Mouse (Mus musculus) embryonic facial prominence, embryonic 14.5 days (tissue): ENCODE results near the gene Cnn3. TPM values are rescaled to one million over a fixed set of nuclear protein-coding genes. Genes with fewer than 3 reads are reported as not detected.

Source experiments
- ATAC-seq: fragments of 200-750 bp; cut with Nextera tagmentation; 2 replicates; pipeline ENCODE4 v1.8.0; 2017; ENCODE audit warnings: low read depth, moderate number of reproducible peaks, moderate TSS enrichment
- DNase-seq: peaks from one replicate; pipeline ENCODE4 v3.0.0-alpha.2; 2015; ENCODE audit warnings: low spot score
- H3K27ac ChIP-seq: fragments of 300-500 bp; sonication (generic); replicated peaks from 2 replicates; pipeline ENCODE4 v1.5.1; 2014; ENCODE audit warnings: low read depth, mild to moderate bottlenecking, low read length, moderate library complexity
- H3K27me3 ChIP-seq: fragments of 300-500 bp; sonication (generic); replicated peaks from 2 replicates; pipeline ENCODE4 v1.6.1; 2014; ENCODE audit warnings: low read length; ENCODE audit not compliant: control insufficient read depth, insufficient read depth
- H3K36me3 ChIP-seq: fragments of 300-500 bp; sonication (generic); 2 replicates; pipeline ENCODE4 v1.6.1; 2014; ENCODE audit warnings: low read length, mixed read lengths; ENCODE audit not compliant: control insufficient read depth, insufficient read depth
- H3K4me1 ChIP-seq: fragments of 300-500 bp; sonication (generic); 2 replicates; pipeline ENCODE4 v1.6.1; 2014; ENCODE audit warnings: antibody characterized with exemption, low read length; ENCODE audit not compliant: control insufficient read depth, insufficient read depth
- H3K4me2 ChIP-seq: fragments of 300-500 bp; sonication (generic); 2 replicates; pipeline ENCODE4 v1.6.1; 2014; ENCODE audit warnings: low read depth, mild to moderate bottlenecking, low read length, moderate library complexity, mixed read lengths
- H3K4me3 ChIP-seq: fragments of 300-500 bp; sonication (generic); 2 replicates; pipeline ENCODE4 v1.5.1; 2014; ENCODE audit warnings: low read depth, mild to moderate bottlenecking, low read length
- H3K9ac ChIP-seq: fragments of 300-500 bp; sonication (generic); 2 replicates; pipeline ENCODE4 v1.6.1; 2014; ENCODE audit warnings: low read depth, mild to moderate bottlenecking, low read length, moderate library complexity, mixed read lengths
- H3K9me3 ChIP-seq: fragments of 300-500 bp; sonication (generic); 2 replicates; pipeline ENCODE4 v1.6.1; 2016; ENCODE audit warnings: low read length; ENCODE audit not compliant: control insufficient read depth
- WGBS: fragments of 180-500 bp; shearing (Covaris S2); extraction: QIAGEN DNeasy Blood & Tissue Kit; methylation state at CpG from one replicate; pipeline ENCODE4 v1.1.7; 2014; 5-methylcytosine and 5-hydroxymethylcytosine counted together
- polyA plus RNA-seq: library from polyadenylated mRNA; unstranded; fragments of >200 nt; fragmentation: Nextera tagmentation; extraction: Ambion mirVana; gene quantifications from 2 replicates; pipeline ENCODE4 v1.2.1, GENCODE M21; 2014

Cnn3 gene
- polyA plus RNA-seq, 1 experiment from 2014 or later = 870 TPM

GRCm38 (mm10) chr3:121395588-121396295 lies 30.6 kb upstream of the Cnn3 start:
- H3K27me3 ChIP-seq = no peaks in the 10 kb centered on the region
- H3K9me3 ChIP-seq = no peaks in the 10 kb centered on the region
- H3K4me2 ChIP-seq = no peak overlapping the region
- ATAC-seq = no peak
- 74% methylated on average over 16 of the region's 16 CpGs for WGBS
- peak overlapping the region; percentile 66 for H3K27ac ChIP-seq
- H3K4me1 ChIP-seq = peaks cover 25% of the 10 kb centered on the region
- no peak overlapping the region for H3K9ac ChIP-seq
- H3K4me3 ChIP-seq = no peak overlapping the region
- no peaks in the 10 kb centered on the region for H3K36me3 ChIP-seq
- DNase-seq = no peak

DNA sequence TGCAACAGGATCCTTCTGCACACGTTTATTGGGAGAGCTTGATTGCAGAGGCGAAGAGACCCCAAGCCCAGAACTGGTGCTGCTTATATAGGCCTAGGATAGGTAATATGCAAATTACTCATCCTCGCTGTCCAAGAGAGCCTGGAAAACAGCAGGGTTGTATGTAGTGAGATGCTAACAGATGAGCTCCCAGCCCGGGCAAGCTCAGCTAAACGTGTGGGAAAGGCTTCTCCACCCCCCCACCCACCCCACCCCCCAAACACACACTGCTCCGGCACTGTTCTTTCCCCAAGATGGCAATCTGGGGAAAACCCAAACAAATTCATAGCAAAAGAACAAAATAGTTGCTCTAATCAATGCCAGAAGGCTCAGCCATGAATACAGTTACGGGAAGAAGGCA lies 29.7 kb upstream of the Cnn3 start:
- Histone ChIP-seq H3K36me3 (no peaks in the 10 kb centered on the region), H3K4me3 (no peak overlapping the region), H3K4me2 (peak overlapping the region; percentile 1; the same call in 1 of the 2 replicates), H3K9me3 (no peaks in the 10 kb centered on the region), H3K9ac (no peak overlapping the region), H3K27me3 (no peaks in the 10 kb centered on the region), H3K27ac (peak overlapping the region; percentile 66), H3K4me1 (peaks cover 18% of the 10 kb centered on the region)
- ATAC-seq (peak; percentile 61), DNase-seq (no peak)
- 42% methylated on average over 7 of the region's 7 CpGs for WGBS

DNA sequence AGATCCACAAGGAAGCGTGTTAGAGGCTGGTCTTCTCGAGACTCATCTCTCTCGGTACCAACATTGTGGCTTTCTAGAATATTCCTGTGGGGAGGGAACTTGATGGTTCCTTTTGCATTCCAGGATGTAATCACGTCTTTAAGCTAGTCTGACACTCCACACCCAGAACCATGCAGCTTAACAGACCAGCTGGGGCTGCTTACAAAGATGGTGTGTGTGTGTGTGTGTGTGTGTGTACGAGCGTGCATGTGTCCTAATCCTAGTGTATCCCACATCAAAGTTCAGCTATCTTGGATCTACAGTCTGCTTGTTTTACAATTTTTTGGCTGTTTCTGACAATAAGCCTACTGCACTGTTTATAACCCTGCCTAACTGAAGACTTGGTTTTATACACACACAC lies 29.3 kb upstream of the Cnn3 start:
- WGBS = 37% methylated on average over 6 of the region's 6 CpGs

DNA sequence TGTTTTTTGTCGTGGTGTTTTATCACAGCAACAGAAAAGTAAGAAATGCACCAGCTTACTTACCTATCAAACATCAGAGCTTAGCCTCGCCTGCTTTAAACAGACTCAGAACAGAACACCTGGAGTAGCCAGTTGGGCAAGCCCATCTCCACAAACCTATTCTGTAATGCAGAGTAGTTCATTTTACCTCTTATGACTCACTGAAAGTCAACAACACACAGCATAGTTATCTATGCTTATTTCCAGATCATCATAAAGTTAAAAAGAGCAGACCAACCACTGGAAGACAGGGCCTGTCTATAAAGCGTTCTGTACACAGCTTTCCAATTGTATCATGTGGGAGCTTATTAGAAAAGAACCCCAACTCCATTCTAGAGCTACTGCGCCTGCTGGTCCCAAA lies 24.9 kb upstream of the Cnn3 start:
- H3K4me3 ChIP-seq = no peak overlapping the region
- H3K27me3 ChIP-seq = no peaks in the 10 kb centered on the region
- DNase-seq (no peak), ATAC-seq (no peak)
- H3K9ac ChIP-seq = no peak overlapping the region
- 64% methylated on average over 4 of the region's 4 CpGs for WGBS
- no peak overlapping the region for H3K4me2 ChIP-seq
- no peaks in the 10 kb centered on the region for H3K9me3 ChIP-seq
- H3K4me1 ChIP-seq = peaks cover 12% of the 10 kb centered on the region; the same call in 1 of the 2 replicates
- H3K36me3 ChIP-seq = no peaks in the 10 kb centered on the region
- H3K27ac ChIP-seq = no peak overlapping the region

More for the DNA sequence above, 29.3 kb upstream of the Cnn3 start:
- Histone ChIP-seq H3K36me3 (no peaks in the 10 kb centered on the region), H3K9me3 (no peaks in the 10 kb centered on the region), H3K27me3 (no peaks in the 10 kb centered on the region), H3K4me2 (peak overlapping the region; percentile 1; the same call in 1 of the 2 replicates), H3K4me3 (no peak overlapping the region), H3K4me1 (peaks cover 17% of the 10 kb centered on the region), H3K27ac (peak overlapping the region; percentile 66), H3K9ac (no peak overlapping the region)
- peak; percentile 84 for ATAC-seq
- peak; percentile 76 for DNase-seq

GRCm38 (mm10) chr3:121402096-121402495 lies 24.2 kb upstream of the Cnn3 start:
- Histone ChIP-seq H3K27me3 (no peaks in the 10 kb centered on the region), H3K4me1 (peaks cover 4% of the 10 kb centered on the region; the same call in 1 of the 2 replicates), H3K36me3 (no peaks in the 10 kb centered on the region), H3K9me3 (no peaks in the 10 kb centered on the region), H3K9ac (no peak overlapping the region), H3K4me3 (no peak overlapping the region), H3K27ac (no peak overlapping the region), H3K4me2 (no peak overlapping the region)
- ATAC-seq = no peak
- WGBS = 76% methylated on average over 6 of the region's 6 CpGs
- DNase-seq = no peak

DNA sequence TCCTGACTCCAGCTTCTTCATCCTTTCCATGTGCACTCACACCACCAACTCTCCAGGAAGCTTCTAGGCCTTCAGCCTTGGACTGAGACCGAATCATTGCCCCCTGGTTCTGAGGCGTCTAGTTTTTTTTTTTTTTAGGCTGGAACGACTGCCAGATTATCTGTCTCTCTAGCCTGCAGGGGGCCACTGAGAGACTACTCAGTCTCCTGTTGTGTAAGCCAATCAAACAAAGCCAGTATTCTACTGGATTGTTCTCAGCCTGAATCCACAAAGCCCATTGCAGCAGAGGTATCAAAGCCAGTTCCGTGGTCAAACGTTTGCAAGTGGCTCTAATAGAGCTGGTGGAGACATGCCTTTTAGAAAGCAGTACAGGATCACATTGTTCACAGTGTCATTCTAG lies 22.8 kb upstream of the Cnn3 start:
- ATAC-seq = no peak

DNA sequence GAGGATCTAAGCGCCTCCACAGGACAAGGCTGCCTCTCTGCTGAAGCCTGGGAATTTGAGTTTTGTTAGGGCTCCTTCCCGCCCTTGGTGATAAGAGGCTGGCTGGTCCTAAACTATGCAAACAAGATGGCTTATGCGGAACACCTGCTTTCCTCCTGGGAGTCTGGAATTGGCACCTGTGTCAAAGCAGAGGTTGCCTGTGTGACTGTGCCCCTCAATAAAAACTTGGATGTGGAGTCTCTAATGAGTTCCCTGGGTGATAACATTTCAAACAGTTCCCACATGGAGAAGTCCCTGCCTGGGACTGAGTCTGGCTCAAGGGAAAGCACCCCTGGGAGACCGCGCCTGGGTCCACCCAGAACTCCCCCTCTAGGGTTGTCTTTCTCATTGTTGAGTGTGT lies 21.2 kb upstream of the Cnn3 start:
- Histone ChIP-seq H3K9me3 (no peaks in the 10 kb centered on the region), H3K4me1 (peaks cover 9% of the 10 kb centered on the region; the same call in 1 of the 2 replicates), H3K36me3 (no peaks in the 10 kb centered on the region), H3K9ac (no peak overlapping the region), H3K4me3 (no peak overlapping the region), H3K27ac (no peak overlapping the region), H3K4me2 (no peak overlapping the region), H3K27me3 (no peaks in the 10 kb centered on the region)
- ATAC-seq (peak; percentile 44; the same call in 1 of the 2 replicates), DNase-seq (no peak)
- WGBS = 87% methylated on average over 5 of the region's 5 CpGs

More for the DNA sequence above, 22.8 kb upstream of the Cnn3 start:
- H3K9me3 ChIP-seq = no peaks in the 10 kb centered on the region
- H3K27ac ChIP-seq = no peak overlapping the region
- H3K4me2 ChIP-seq = no peak overlapping the region
- H3K4me1 ChIP-seq = peaks cover 9% of the 10 kb centered on the region; the same call in 1 of the 2 replicates
- no peak for DNase-seq
- H3K9ac ChIP-seq = no peak overlapping the region
- no peaks in the 10 kb centered on the region for H3K36me3 ChIP-seq
- 42% methylated on average over 5 of the region's 5 CpGs for WGBS
- no peaks in the 10 kb centered on the region for H3K27me3 ChIP-seq
- no peak overlapping the region for H3K4me3 ChIP-seq

GRCm38 (mm10) chr3:121407417-121407816 lies 18.9 kb upstream of the Cnn3 start:
- Histone ChIP-seq H3K9me3 (no peaks in the 10 kb centered on the region), H3K27ac (peak overlapping the region; percentile 61), H3K36me3 (no peaks in the 10 kb centered on the region), H3K27me3 (no peaks in the 10 kb centered on the region), H3K9ac (no peak overlapping the region), H3K4me3 (no peak overlapping the region), H3K4me2 (no peak overlapping the region), H3K4me1 (peaks cover 9% of the 10 kb centered on the region; the same call in 1 of the 2 replicates)
- peak; percentile 77 for DNase-seq
- 30% methylated on average over 9 of the region's 9 CpGs for WGBS
- peak; percentile 60; the same call in 1 of the 2 replicates for ATAC-seq

- H3K9me3 ChIP-seq = no peaks in the 10 kb centered on the region
- H3K27me3 ChIP-seq = no peaks in the 10 kb centered on the region
- H3K36me3 ChIP-seq = no peaks in the 10 kb centered on the region
- no peak overlapping the region for H3K9ac ChIP-seq
- H3K4me2 ChIP-seq = no peak overlapping the region
- ATAC-seq = no peak
- H3K4me3 ChIP-seq = no peak overlapping the region
- no peak overlapping the region for H3K27ac ChIP-seq
- DNase-seq = no peak
- H3K4me1 ChIP-seq = peaks cover 9% of the 10 kb centered on the region; the same call in 1 of the 2 replicates
- WGBS = 96% methylated on average over 3 of the region's 3 CpGs
Measured at GRCm38 (mm10) chr3:121408386-121408785, 17.9 kb upstream of the Cnn3 start.
